Mouse (Mus musculus) lung, postnatal 25 days (tissue): Measurements from ENCODE around the gene Xlr3b.
"Not testable (repeated sequence)": the region's sequence is repeated elsewhere in the genome, so short reads cannot be mapped to it uniquely, and the experiment has no call there.

ENCODE experiments used
- DNase-seq: peaks from one replicate; pipeline ENCODE4 v3.0.0; 2022; ENCODE audit warnings: low spot score

Gene Xlr3b

GRCm38 (mm10) chrX:73191934-73192333 is at the start of gene Xlr3b:
Xlr3b (plus strand) TSS chrX:73192207.
- DNase-seq = peak; percentile 1

- not testable (repeated sequence) for DNase-seq
Measured at GRCm38 (mm10) chrX:73143218-73143618, 48.8 kb upstream of the Xlr3b start.

DNA sequence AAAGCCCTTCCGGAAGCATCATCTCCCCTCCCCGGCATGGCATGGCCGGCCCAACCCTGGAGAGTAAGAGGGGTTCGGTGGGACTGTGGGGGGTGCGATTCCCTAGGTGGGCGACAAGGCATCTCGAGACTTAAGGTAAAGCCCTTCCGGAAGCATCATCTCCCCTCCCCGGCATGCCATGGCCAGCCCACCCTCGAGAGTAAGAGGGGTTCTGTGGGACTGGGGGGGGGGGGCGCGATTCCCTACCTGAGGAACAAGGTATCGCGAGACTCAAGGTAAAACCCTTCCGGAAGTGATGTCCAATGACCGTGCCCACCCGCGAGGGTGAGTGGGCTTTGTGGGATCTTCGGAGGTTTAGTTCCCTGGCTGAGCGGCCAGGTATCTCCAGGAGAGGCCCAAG is 43.5 kb upstream of the Xlr3b start, which contains the start of gene Xlr5b:
Gene Xlr5b, plus strand, starts transcription at position 301 of the 400 bp plus-strand sequence.
- DNase-seq = not testable (repeated sequence)

- DNase-seq = not testable (repeated sequence)
Measured at GRCm38 (mm10) chrX:73149350-73149749, 42.7 kb upstream of the Xlr3b start, which contains the start of gene DXBay18. DXBay18 (minus strand) TSS chrX:73149450.

DNA sequence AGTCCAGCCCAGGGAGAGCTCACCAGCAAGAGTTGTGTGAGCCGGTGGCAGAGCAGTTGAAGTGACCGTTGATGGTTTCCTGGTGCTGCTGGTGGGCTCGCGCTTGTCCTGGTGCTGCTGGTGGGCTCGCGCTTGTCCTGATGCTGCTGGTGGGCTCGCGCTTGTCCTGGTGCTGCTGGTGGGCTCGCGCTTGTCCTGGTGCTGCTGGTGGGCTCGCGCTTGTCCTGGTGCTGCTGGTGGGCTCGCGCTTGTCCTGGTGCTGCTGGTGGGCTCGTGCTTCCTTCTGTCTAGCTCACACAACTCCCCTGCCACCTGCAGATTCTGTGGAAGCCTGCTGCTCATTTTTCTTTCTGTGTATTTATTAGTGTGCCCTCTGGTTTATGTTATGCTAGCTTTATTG is 15.1 kb upstream of the Xlr3b start, which contains the start of gene Spin2d:
Gene Spin2d, minus strand, starts transcription at position 101 of the 400 bp plus-strand sequence.
- DNase-seq = not testable (repeated sequence)

- DNase-seq = not testable (repeated sequence)
Measured at GRCm38 (mm10) chrX:73213819-73214564, 22.0 kb downstream of the Xlr3b start, which contains the start of gene Xlr4b. Xlr4b (plus strand) TSS chrX:73214333.

DNA sequence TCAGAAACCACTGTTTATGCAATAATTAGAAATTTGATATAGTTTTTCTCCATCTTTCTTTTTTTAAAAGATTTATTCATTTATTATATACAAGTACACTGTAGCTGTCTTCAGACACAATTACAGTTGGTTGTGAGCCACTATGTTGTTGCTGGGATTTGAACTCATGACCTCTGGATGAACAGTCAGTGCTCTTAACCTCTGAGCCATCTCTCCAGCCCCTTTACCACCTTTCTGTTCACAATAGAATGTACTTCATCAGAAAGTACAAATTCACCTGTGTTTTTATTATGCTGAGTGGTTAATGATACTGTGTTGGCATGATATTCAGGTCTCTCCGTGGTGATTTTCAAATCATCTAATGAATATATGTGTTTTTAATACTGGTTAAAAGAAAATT is 33.4 kb downstream of the Xlr3b start:
- DNase-seq = no peak

- peak; percentile 86 for DNase-seq
Measured at GRCm38 (mm10) chrX:73227914-73228605, 36.1 kb downstream of the Xlr3b start, which contains the start of gene F8a. F8a (plus strand) TSS chrX:73228291.

DNA sequence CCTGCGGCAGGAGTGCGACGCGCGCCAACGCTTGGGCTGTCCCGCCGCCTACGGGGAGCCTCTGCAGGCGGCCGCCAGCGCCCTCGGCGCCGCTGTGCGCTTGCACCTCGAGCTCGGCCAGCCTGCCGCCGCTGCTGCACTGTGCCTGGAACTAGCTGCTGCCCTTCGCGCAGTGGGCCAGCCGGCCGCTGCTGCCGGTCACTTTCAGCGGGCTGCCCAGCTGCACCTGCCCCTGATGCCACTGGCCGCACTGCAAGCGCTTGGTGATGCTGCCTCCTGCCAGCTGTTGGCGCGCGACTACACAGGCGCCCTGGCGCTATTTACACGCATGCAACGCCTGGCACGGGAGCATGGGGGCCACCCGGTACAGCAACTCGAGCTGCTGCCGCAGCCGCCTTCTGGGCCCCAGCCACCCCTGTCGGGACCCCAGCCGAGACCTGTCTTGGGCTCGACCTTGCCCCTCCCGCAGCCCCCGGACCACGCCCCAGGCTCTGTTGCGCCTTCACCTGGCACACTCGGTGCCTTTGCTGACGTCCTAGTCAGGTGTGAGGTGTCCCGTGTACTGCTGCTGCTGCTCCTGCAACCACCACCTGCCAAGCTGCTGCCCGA is 36.7 kb downstream of the Xlr3b start:
- peak; percentile 49 for DNase-seq

DNA sequence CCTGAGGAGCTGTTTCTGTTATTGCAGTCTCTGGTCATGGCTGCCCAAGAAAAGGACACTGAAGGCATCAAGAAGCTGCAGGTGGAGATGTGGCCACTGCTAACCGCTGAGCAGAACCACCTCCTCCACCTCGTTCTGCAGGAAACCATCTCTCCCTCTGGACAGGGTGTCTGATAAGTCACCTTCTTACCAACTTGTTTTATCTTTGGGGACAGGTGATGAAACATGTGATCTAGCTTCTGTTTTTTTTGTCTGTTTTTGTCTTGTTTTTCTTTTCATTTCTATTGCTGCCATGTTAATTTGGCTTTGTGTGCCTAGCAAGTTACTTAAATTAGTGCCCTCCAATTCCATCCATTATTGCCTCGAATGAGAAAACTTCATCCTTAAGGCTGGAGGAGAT is 37.3 kb downstream of the Xlr3b start:
- no peak for DNase-seq

DNA sequence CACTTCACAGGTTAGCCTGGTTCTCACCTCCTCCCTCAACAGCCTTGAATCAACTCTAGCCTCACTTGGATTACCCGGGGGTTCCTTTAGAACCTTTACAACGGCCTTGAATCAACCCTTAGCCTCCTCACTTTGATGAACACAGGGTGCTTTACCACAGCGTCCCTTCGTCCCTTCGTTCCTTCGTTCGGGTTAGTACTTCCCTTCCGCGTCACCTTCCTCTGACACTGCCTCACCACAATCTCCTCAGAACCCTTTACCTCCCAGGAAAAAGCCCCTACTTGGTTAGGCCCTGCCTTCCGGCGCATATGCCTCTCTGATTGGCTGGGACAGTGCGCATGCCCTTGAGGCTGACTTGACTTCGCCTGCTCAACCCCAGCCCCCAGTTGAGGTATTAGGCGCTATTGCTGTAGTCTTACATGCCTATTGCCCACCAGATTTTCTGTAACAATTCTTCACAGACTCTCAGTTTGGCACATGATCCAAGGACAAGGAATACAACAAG is 50.9 kb downstream of the Xlr3b start, which contains the start of gene Xlr4c:
Gene Xlr4c, minus strand, starts transcription at position 310 of the 505 bp plus-strand sequence.
- DNase-seq = not testable (repeated sequence)
